Mouse (Mus musculus): ENCODE measurements around the gene Adam11.

GRCm38 (mm10) chr11:102728614-102729013 is 32.6 kb upstream of the Adam11 start:
- no peak for TF ChIP-seq POLR2A (IDR thresholded peaks at IDR 0.05; ENCODE audit: control insufficient read depth, low read depth, low read length)
- TF ChIP-seq CTCF (IDR thresholded peaks at IDR 0.05; ENCODE audit: control insufficient read depth, insufficient read depth, insufficient replicate concordance, low read depth, low read length) = no peak
